Mouse (Mus musculus) spleen, adult 12 weeks (tissue): ENCODE results near the gene Lrp8.

Experiments
- DNase-seq: peaks from one replicate; pipeline ENCODE4 v3.0.0; 2022; ENCODE audit warnings: low spot score

Gene Lrp8

GRCm38 (mm10) chr4:107802185-107802449, at the start of gene Lrp8:
Gene Lrp8 (plus strand): TSS chr4:107802261.
- no peak for DNase-seq

- no peak for DNase-seq
Measured at GRCm38 (mm10) chr4:107756222-107756621, 45.8 kb upstream of the Lrp8 start.

- no peak for DNase-seq
Measured at GRCm38 (mm10) chr4:107757487-107758470, 44.3 kb upstream of the Lrp8 start.

GRCm38 (mm10) chr4:107758938-107759337, 43.1 kb upstream of the Lrp8 start:
- DNase-seq = no peak

GRCm38 (mm10) chr4:107763001-107763400, 39.1 kb upstream of the Lrp8 start:
- DNase-seq = no peak

GRCm38 (mm10) chr4:107763598-107763997, 38.5 kb upstream of the Lrp8 start:
- DNase-seq = no peak

GRCm38 (mm10) chr4:107765196-107765813, 36.8 kb upstream of the Lrp8 start:
- DNase-seq = no peak

- DNase-seq = no peak
Measured at GRCm38 (mm10) chr4:107766182-107766581, 35.9 kb upstream of the Lrp8 start.

- DNase-seq = no peak
Measured at GRCm38 (mm10) chr4:107772122-107772825, 29.8 kb upstream of the Lrp8 start.

- DNase-seq = no peak
Measured at GRCm38 (mm10) chr4:107774868-107775267, 27.2 kb upstream of the Lrp8 start.

- DNase-seq = no peak
Measured at GRCm38 (mm10) chr4:107775672-107776071, 26.4 kb upstream of the Lrp8 start.

- DNase-seq = peak; percentile 8
Measured at GRCm38 (mm10) chr4:107776990-107777673, 24.9 kb upstream of the Lrp8 start.

- DNase-seq = no peak
Measured at GRCm38 (mm10) chr4:107783541-107783940, 18.5 kb upstream of the Lrp8 start.

GRCm38 (mm10) chr4:107788841-107789240, 13.2 kb upstream of the Lrp8 start:
- no peak for DNase-seq

GRCm38 (mm10) chr4:107800801-107801200, 1.3 kb upstream of the Lrp8 start:
- no peak for DNase-seq

- DNase-seq = peak; percentile 58
Measured at GRCm38 (mm10) chr4:107801366-107802184, 486 bp upstream of the Lrp8 start.

GRCm38 (mm10) chr4:107802450-107803331, 630 bp downstream of the Lrp8 start:
- DNase-seq = peak; percentile 32

- DNase-seq = peak; percentile 73
Measured at GRCm38 (mm10) chr4:107803351-107804106, 1.5 kb downstream of the Lrp8 start.

GRCm38 (mm10) chr4:107805491-107805890, 3.4 kb downstream of the Lrp8 start:
- DNase-seq = peak; percentile 4

- peak; percentile 13 for DNase-seq
Measured at GRCm38 (mm10) chr4:107807796-107808195, 5.7 kb downstream of the Lrp8 start.
